Mouse (Mus musculus): ENCODE measurements at regions not wholly inside any gene's neighbourhood (a gene's known extent, or its start where the extent isn't known, plus 50 kb on each side); places are given as distances from the start of the nearest gene placed in this dataset.
A peak's percentile ranks its signal among the peaks of the same experiment; 100 is the strongest.

- DNase-seq (ENCODE audit: low spot score in 2 of 2): no peak
These were observed 1118.6 kb upstream of the Celf2 start for GRCm38 (mm10) chr2:8628007-8628406.

- no peak for DNase-seq (ENCODE audit: low spot score in 2 of 2)
These were observed 1119.3 kb upstream of the Celf2 start for GRCm38 (mm10) chr2:8628485-8629208.

DNA sequence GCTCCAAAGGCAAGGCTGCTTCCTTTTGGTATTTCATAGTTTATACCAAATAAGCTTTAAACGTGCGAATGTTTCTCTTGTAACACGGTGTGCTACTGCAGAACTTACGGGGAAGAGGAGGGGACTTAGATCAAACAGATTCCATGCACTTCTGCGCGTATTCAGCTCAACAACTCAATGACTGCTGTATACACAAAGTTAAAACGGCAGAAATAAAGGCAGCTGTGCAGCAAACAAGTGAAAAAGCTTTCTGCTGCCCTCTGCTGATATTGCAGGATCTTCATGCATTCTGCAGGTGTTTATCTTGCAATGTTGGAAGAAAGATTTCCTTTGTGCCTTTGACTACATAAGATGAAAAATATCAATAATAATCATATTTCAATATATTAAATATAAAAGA is 1128.7 kb upstream of the Celf2 start:
- DNase-seq (ENCODE audit: low spot score in 2 of 2): peak in 1 of 2 experiments; percentile 45

DNA sequence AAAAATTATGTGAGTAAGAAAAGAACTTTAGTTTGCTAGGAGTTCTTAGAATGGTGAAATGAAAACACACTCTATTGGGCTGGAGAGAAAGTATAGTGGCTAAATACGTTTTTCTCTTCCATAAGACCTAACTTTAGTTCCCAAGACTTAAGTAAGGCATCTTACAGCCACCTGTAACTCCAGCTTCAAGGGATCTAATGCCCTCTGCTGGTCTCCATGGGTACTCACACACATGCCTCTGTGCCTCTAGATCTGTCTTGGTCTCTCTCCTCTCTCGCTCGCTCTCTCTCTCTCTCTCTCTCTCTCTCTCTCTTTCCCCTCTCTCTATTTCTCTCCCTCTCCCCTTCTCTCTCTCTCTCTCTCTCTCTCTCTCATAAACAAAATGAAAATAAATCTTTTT is 1129.9 kb upstream of the Celf2 start:
- DNase-seq (ENCODE audit: low spot score in 2 of 2): no peak

GRCm38 (mm10) chr2:8645463-8645862 is 1136.1 kb upstream of the Celf2 start:
- peak in 1 of 2 experiments; percentile 58 for DNase-seq (ENCODE audit: low spot score in 2 of 2)

- DNase-seq (ENCODE audit: low spot score in 2 of 2): no peak
These were observed 1151.2 kb upstream of the Celf2 start for GRCm38 (mm10) chr2:8660544-8660943.

- DNase-seq (ENCODE audit: low spot score in 2 of 2): peak; percentile 71 to 83
These were observed 1164.5 kb upstream of the Celf2 start for GRCm38 (mm10) chr2:8673751-8674378.

DNA sequence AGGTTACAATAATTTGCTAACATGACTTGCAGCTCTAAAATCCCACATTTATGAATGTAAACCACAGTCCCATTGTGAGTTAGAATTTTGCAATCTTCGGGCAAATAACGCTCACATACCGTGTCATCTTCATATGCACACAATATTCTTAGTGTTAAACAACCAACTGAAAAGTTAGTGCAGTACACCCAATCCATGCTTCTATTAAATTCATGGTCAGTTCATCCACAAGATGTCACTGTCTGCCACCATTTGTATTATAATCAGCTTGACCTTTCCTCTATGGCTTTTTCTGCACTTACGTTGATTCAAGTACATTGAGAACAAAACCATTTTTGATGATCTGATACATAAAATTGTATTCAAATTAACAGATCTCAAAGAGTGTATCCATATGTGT is 1166.2 kb upstream of the Celf2 start:
- DNase-seq (ENCODE audit: low spot score in 2 of 2): no peak

DNA sequence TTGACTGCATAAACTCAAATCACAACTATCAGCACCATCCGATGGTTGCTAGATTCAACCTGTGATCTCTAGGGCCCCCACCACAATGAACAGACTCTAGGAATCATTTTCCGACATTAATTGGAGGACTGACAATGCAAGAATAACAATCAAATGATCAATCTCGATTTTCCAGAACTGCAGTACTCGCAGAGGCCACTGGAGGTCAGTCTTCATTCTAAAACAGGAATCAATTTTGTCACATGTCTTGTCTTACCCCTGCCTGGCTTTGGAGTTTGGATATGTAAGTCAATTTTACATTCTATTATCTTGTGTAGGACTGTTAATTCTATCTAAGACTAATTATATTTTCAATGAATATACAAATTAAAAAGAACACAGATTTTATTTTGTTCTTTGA is 1167.2 kb upstream of the Celf2 start:
- peak; percentile 40 to 48 for DNase-seq (ENCODE audit: low spot score in 2 of 2)

DNA sequence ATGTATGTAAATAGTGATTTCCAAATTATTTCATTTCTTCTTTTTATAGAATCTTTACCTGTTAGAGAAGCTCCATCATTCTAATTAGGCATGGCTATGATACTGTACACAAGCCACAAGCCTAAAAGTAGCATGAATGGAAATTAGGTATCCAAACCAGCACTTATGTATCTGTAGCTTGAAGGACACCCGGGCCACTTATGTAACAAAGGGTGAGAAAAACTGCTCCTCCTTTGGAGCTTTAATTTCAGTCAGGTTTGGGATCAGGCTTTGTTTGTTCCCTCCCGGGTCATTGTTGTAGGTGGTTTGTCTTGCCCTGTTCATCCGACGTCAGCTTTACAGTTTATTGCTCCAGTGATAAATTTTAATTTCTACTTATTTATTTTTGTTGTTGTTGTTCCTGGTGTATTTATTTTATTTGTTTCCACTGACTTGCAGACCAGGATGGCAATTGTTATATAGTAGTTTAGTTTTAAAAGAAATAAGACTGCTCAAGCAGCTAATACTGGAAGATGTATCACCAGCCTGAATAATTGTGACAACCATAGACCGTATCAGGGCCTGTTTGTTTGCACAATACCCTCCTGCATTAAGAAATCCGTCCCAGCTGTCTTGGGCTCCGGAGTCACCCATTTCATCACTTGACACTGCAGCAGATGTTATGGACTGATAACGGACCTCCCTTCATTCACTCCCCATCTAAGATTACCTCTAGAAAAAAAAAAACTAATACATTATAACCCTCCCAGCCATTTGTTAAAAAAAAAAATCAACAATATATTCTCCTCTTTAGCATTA is 1181.7 kb upstream of the Celf2 start:
- DNase-seq (ENCODE audit: low spot score in 2 of 2): no peak

DNA sequence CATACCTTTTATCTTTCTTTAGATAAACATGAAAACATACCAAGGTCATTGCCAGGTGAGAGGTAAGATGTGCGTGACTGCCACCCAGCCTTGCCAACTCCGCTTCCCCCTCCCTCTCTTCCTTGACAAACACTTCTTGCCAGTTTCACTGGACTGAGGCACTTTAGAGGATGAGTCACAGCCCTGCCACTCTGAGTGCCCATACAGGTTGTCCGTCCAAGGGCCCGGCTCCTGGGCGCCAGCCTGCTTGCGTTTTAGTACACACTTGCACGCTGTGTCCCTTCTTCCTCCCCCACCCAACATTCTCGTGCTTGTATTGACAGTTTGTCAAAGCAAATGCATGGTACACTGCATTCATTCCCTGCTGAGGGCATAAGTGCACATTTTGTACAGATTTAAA is 1151.7 kb upstream of the 4930412O13Rik start:
- no peak for DNase-seq (ENCODE audit: low spot score in 2 of 2)

GRCm38 (mm10) chr2:8754142-8754541 is 1126.9 kb upstream of the 4930412O13Rik start:
- DNase-seq (ENCODE audit: low spot score in 2 of 2): peak; percentile 5 to 24

GRCm38 (mm10) chr2:8756546-8756945 is 1124.5 kb upstream of the 4930412O13Rik start:
- DNase-seq (ENCODE audit: low spot score in 2 of 2): no peak

GRCm38 (mm10) chr2:8770636-8771035 is 1110.4 kb upstream of the 4930412O13Rik start:
- DNase-seq (ENCODE audit: low spot score in 2 of 2): no peak

GRCm38 (mm10) chr2:8781152-8781935 is 1099.7 kb upstream of the 4930412O13Rik start:
- DNase-seq (ENCODE audit: low spot score in 2 of 2): no peak

DNA sequence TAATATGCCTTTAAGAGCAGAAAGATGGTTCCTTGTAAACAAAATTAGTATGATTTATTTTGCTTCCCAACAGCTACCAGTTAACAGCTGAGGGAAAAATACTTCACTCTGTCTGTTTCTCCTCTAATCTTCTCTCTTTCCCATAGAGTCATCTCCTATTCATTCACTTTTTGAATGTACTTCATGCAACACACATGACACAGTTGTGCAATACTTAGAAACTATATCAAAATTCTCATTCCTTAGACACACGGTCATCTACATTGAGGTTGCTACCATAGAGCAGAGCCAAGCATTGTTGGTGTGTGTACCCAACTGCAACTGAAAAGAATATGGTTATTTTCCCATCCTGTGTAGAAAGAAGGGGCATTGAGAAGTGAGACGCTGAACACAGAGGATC is 1098.8 kb upstream of the 4930412O13Rik start:
- no peak for DNase-seq (ENCODE audit: low spot score in 2 of 2)

DNA sequence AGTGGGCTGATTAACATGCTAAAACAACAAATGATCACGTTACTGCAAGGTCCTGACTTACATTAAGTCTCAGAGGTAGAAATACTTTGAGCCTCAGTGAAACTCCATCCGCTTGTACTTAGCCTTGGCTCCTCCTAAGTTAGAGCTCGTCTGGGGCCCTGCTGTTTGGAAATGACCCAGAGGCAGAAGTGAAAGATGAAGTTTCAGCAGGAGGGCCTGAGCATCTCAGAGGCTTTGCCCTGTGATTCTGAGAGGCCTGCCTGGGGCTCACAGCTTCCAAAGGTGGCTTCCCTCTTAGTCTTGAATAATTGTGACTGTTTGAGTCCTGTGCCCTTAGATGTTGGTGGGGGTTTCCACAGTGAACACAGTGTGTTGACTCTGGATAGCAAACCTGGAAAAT is 1079.0 kb upstream of the 4930412O13Rik start:
- DNase-seq (ENCODE audit: low spot score in 2 of 2): no peak

DNA sequence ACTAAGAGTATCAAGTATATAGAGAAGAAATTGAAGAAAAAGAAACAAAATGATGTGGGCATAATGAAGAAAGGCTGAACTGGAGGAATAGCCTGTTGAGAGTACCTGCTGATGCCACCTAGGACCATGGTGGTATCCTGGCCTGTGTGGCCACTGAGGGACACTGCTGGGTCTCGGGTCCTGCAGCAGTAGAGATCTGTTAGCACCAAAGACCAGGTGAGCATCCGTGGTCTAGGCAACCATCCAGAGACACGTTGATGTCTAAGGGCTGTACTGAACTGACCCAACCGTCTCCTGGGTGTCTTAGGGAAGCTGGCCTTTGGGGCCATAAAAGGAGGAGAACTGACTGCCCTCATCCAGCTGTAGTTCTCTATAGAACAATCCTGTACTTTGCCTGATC is 1071.4 kb upstream of the 4930412O13Rik start:
- no peak for DNase-seq (ENCODE audit: low spot score in 2 of 2)

DNA sequence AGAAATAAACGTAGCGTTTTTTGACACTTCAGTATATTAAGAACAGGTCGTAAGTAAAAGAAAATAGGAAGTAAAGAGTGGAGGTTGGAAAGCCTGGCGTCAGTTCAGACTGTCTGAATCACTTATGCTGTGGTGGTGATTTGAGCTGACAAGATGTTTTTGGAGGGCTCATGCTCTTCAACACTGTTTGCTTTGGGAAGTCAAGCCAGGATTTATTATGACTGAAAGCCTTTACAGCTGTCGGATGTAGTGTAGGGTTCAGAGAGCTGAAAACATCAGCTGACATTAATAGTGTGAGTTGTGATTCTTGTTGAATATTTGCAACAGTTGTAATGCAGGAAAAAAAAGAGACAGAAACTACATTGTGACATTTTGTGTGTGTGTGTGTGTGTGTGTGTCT is 1062.9 kb upstream of the 4930412O13Rik start:
- DNase-seq (ENCODE audit: low spot score in 2 of 2): no peak

DNA sequence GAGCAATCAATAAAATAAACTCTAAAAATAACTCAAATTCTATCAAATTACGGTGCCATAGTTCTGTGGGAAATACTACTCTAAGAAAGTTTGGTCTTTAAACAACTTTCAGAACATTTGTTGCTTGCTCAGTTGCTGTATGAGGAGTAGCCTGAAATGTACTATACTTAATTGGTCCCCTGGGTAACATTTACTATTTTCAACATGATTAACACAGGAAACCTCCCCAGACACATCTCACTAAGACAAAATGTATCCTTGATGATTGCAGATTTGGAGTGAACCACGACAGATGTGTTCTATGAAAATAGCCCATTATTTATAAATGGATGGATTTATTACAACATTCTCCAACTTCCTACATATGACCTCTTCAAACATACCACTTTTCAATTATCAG is 1055.6 kb upstream of the 4930412O13Rik start:
- DNase-seq (ENCODE audit: low spot score in 2 of 2): no peak
